Mouse (Mus musculus) heart, embryonic 11.5 days (tissue): ENCODE measurements around the gene Cpeb4. TPM values are rescaled to one million over a fixed set of nuclear protein-coding genes. Genes with fewer than 3 reads are reported as not detected.
"Not testable (repeated sequence)": the region's sequence is repeated elsewhere in the genome, so short reads cannot be mapped to it uniquely, and the experiment has no call there.

Source experiments
- ATAC-seq: fragments of 200-750 bp; cut with Nextera tagmentation; replicated peaks from 2 replicates; pipeline ENCODE4 v1.8.0; 2017; ENCODE audit warnings: moderate library complexity; ENCODE audit not compliant: insufficient number of reproducible peaks, low FRiP score, low TSS enrichment
- H3K27ac ChIP-seq: fragments of 300-500 bp; sonication (generic); 2 replicates; pipeline ENCODE4 v1.5.1; 2014; ENCODE audit warnings: mild to moderate bottlenecking, low read depth, low read length
- H3K27me3 ChIP-seq: fragments of 300-500 bp; sonication (generic); 2 replicates; pipeline ENCODE4 v1.6.1; 2014; ENCODE audit warnings: mild to moderate bottlenecking, low read length, mixed read lengths; ENCODE audit not compliant: control insufficient read depth, insufficient read depth
- H3K36me3 ChIP-seq: fragments of 300-500 bp; sonication (generic); 2 replicates; pipeline ENCODE4 v1.6.1; 2014; ENCODE audit warnings: mild to moderate bottlenecking, low read length, moderate library complexity, mixed read lengths; ENCODE audit not compliant: control insufficient read depth, insufficient read depth
- H3K4me1 ChIP-seq: fragments of 300-500 bp; sonication (generic); 2 replicates; pipeline ENCODE4 v1.6.1; 2014; ENCODE audit warnings: low read length; ENCODE audit not compliant: control insufficient read depth, insufficient read depth
- H3K4me2 ChIP-seq: fragments of 300-500 bp; sonication (generic); 2 replicates; pipeline ENCODE4 v1.6.1; 2014; ENCODE audit warnings: mild to moderate bottlenecking, moderate library complexity
- H3K4me3 ChIP-seq: fragments of 300-500 bp; sonication (generic); 2 replicates; pipeline ENCODE4 v1.5.1; 2014; ENCODE audit warnings: low read depth, low read length
- H3K9ac ChIP-seq: fragments of 300-500 bp; sonication (generic); 2 replicates; pipeline ENCODE4 v1.6.1; 2014; ENCODE audit warnings: mild to moderate bottlenecking, low read depth, low read length, moderate library complexity
- H3K9me3 ChIP-seq: fragments of 300-500 bp; sonication (generic); replicated peaks from 2 replicates; pipeline ENCODE4 v1.6.1; 2016; ENCODE audit warnings: low read length; ENCODE audit not compliant: control insufficient read depth
- WGBS: fragments of 180-500 bp; shearing (Covaris S2); extraction: QIAGEN DNeasy Blood & Tissue Kit; methylation state at CpG from one replicate; pipeline ENCODE4 v1.1.7; 2014; ENCODE audit not compliant: insufficient replicate concordance; 5-methylcytosine and 5-hydroxymethylcytosine counted together
- polyA plus RNA-seq: library from polyadenylated mRNA; unstranded; fragments of >200 nt; fragmentation: Nextera tagmentation; extraction: Ambion mirVana; gene quantifications from 2 replicates; pipeline ENCODE4 v1.2.1, GENCODE M21; 2014

Gene Cpeb4
- polyA plus RNA-seq, 1 experiment from 2014 or later = 15.5 TPM

DNA sequence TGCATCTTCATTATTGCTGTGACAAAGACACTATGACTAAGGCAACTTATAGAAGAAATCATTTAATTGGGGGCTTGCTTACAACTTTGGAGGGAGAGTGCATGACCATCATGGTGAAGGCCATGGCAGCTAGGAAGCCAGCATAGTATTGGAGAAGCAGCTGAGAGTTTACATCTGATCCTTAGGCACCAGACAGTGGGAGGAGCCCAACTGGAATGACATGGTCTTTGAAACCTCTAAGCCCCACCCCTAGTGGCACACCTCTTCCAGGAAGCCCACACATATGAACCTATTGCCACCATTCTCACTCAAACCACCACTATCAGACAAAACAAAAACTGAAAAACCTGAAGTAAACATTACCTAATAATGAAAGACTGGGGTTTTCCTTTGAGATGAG is 88.1 kb downstream of the Cpeb4 start:
- Histone ChIP-seq H3K9me3 (no peaks in the 10 kb centered on the region), H3K9ac (no peak overlapping the region), H3K27me3 (no peaks in the 10 kb centered on the region), H3K4me1 (no peaks in the 10 kb centered on the region), H3K4me2 (no peak overlapping the region), H3K4me3 (no peak overlapping the region), H3K36me3 (no peaks in the 10 kb centered on the region), H3K27ac (no peak overlapping the region)
- ATAC-seq = no peak

DNA sequence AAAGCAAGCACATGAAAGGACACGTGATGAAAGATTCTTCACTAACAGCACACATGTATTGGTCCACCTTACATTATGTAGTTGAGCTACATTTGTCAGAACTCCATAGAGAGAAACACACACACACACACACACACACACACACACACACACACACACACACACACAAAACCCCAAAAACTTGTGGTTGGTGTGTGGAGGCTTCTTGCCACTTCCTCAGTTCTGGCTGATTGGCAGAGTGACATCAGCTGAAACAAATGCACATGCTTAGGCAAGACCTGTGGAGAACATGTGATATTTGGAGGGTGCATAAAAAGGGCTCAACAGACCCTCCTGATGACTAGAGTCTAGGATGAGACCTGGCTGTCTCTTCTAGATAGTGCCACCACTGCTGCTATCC is 92.0 kb downstream of the Cpeb4 start:
- ATAC-seq = no peak

DNA sequence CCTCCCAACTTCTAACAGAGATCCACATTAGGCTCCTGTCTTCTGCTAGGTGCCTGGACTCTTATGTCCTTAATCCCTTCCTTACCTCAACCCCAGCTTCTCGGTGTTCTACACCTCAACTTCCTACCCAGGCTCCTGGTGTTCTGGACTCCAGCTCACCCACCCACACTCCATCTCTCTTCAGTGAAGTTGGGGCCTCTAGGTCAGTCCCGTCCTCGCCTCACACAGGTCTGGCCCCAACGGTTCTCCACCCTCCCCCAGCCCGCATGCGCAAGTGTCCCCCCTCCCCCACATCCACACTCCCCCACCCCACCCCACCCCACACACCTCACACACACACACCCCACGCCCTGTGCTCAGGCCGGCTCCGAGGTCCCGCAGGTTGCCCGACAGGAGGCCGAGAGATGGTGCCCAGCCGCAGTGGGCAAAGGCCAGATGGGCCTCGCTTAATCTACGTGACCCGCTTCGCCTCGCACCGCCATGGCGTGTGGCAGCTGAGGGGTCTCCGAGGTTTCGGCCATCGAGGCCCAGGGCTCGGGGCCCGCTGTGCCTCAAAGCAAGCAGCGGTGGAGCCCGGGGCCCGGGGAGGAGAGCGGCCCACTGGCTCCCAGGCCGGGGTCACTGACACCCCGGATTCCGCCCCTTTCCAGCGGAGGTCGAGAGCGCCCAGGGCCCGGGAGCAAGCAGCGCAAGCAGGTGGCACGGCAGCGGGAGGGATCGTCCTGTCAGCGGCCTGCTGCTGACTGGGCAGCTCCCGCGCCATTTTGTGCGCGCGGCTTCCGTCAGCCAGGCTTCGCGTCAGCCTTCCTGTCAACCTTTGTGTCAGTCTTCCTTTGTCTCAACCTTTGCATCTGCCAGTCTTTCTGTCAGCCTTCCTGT is 93.5 kb downstream of the Cpeb4 start, which contains the start of gene 4930524B15Rik:
Gene 4930524B15Rik (plus strand): TSS at position 337 of the 879 bp plus-strand sequence.
- Histone ChIP-seq H3K27ac (no peak within 1 kb of the TSS), H3K4me3 (peak within 1 kb of the TSS; percentile 38), H3K9ac (peak within 1 kb of the TSS; percentile 77), H3K36me3 (no peaks in the 10 kb centered on the region), H3K27me3 (no peaks in the 10 kb centered on the region), H3K9me3 (no peaks in the 10 kb centered on the region), H3K4me1 (peaks cover 4% of the 10 kb centered on the region; the same call in 1 of the 2 replicates), H3K4me2 (peak within 1 kb of the TSS; percentile 77)
- peak; percentile 63 for ATAC-seq
- 32% methylated on average over 49 of the region's 49 CpGs for WGBS

More for the DNA sequence above, 92.0 kb downstream of the Cpeb4 start:
- Histone ChIP-seq H3K36me3 (no peaks in the 10 kb centered on the region), H3K9me3 (no peaks in the 10 kb centered on the region), H3K27me3 (no peaks in the 10 kb centered on the region), H3K4me1 (peaks cover 4% of the 10 kb centered on the region; the same call in 1 of the 2 replicates), H3K4me3 (no peak overlapping the region), H3K27ac (no peak overlapping the region), H3K9ac (no peak overlapping the region), H3K4me2 (no peak overlapping the region)
- 87% methylated on average over 1 of the region's 1 CpGs for WGBS

DNA sequence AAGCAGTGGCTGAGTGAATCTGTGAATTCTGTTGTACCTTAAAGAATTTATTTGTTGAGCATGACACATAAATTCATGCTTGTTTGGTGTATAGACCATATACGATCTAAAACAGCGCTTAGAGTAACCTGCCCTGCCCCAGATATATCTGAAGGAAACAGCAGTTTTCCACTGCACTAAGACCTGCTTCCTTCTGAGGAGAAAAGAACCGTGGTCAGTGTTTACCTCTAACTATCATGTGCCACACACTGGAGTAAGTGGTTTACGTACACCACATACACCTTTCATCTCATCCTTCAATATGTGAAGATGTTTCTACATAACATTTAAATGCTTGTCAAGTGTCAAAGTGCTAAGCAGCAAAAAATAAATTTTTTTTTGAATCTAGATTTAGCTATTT is 102.1 kb downstream of the Cpeb4 start:
- H3K27me3 ChIP-seq = no peaks in the 10 kb centered on the region
- H3K4me1 ChIP-seq = no peaks in the 10 kb centered on the region
- H3K4me2 ChIP-seq = no peak overlapping the region
- H3K27ac ChIP-seq = no peak overlapping the region
- no peak overlapping the region for H3K4me3 ChIP-seq
- no peak overlapping the region for H3K9ac ChIP-seq
- 65% methylated on average over 4 of the region's 4 CpGs for WGBS
- H3K36me3 ChIP-seq = no peaks in the 10 kb centered on the region
- no peaks in the 10 kb centered on the region for H3K9me3 ChIP-seq
- no peak for ATAC-seq

DNA sequence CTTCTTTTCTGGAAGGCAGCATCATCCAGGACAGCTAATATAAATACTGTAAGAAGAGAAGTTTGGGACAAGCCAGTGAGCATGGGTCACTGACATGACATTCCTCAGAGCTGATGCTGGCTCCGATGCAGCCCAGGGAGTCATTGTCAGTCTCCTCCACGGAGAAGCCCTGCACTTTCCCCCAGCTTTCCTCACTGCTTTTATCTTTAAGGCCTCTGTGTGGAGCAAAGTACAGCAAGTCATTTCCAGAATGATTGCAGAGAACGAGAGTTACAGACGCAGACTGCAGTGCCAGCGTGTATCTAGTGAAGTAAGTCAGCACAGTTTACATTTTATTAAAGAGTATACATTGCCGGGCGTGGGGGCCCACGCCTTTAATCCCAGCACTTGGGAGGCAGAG is 102.8 kb downstream of the Cpeb4 start:
- Histone ChIP-seq H3K27ac (0 out of 2 replicates have a peak overlapping the region, but pooled peaks have one; percentile 46), H3K4me2 (peak overlapping the region; percentile 8; the same call in 1 of the 2 replicates), H3K4me3 (no peak overlapping the region), H3K36me3 (no peaks in the 10 kb centered on the region), H3K9me3 (0 out of 2 replicates have a peak, but pooled peaks cover 2% of the 10 kb centered on the region), H3K9ac (no peak overlapping the region), H3K27me3 (no peaks in the 10 kb centered on the region), H3K4me1 (no peaks in the 10 kb centered on the region)
- 41% methylated on average over 8 of the region's 8 CpGs for WGBS
- ATAC-seq = no peak

DNA sequence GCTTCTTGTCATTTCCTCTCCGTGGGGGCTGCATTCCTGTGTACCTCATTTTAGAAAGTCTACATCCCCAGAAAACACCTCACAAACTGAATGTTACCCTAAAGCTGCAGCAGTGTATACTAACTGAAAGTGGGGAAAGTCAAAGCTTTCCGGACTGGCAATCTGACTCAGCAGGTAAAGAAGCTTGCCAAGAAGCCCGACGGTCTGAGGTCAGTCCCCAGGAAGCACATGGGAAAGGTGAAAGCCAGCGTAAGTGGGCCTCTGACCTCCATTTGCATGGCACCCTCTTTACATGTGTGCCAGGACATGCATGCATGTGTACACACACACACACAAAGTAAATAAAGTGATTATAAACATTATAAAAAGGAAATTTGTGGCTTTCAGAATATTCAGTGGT is 103.7 kb downstream of the Cpeb4 start:
- no peak overlapping the region for H3K4me2 ChIP-seq
- 84% methylated on average over 5 of the region's 5 CpGs for WGBS
- no peaks in the 10 kb centered on the region for H3K27me3 ChIP-seq
- 0 out of 2 replicates have a peak, but pooled peaks cover 2% of the 10 kb centered on the region for H3K9me3 ChIP-seq
- no peak overlapping the region for H3K4me3 ChIP-seq
- no peak for ATAC-seq
- H3K27ac ChIP-seq = no peak overlapping the region
- H3K4me1 ChIP-seq = no peaks in the 10 kb centered on the region
- no peak overlapping the region for H3K9ac ChIP-seq
- H3K36me3 ChIP-seq = no peaks in the 10 kb centered on the region

DNA sequence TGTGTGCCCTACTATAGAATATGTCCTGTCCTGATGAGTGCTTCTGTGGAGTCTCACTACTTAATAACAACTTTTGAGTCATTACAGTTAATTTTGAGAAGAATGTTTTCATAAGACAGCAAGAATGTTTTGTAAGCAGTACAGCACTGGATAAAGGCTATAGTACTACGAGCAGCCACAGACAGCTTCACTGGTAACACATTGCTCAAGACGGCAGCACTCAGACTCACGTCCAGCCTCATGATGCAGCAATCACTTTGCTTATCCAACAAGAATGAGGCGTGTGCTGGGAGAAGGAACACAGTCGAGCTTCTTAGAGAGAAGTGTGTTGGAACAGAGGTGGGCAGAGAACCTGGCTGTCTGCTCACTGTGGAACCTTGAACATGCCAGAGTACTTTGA is 104.1 kb downstream of the Cpeb4 start:
- H3K9ac ChIP-seq = no peak overlapping the region
- 53% methylated on average over 5 of the region's 5 CpGs for WGBS
- H3K4me1 ChIP-seq = no peaks in the 10 kb centered on the region
- 0 out of 2 replicates have a peak, but pooled peaks cover 2% of the 10 kb centered on the region for H3K9me3 ChIP-seq
- no peak for ATAC-seq
- H3K4me2 ChIP-seq = no peak overlapping the region
- no peaks in the 10 kb centered on the region for H3K27me3 ChIP-seq
- H3K27ac ChIP-seq = no peak overlapping the region
- no peak overlapping the region for H3K4me3 ChIP-seq
- H3K36me3 ChIP-seq = no peaks in the 10 kb centered on the region

DNA sequence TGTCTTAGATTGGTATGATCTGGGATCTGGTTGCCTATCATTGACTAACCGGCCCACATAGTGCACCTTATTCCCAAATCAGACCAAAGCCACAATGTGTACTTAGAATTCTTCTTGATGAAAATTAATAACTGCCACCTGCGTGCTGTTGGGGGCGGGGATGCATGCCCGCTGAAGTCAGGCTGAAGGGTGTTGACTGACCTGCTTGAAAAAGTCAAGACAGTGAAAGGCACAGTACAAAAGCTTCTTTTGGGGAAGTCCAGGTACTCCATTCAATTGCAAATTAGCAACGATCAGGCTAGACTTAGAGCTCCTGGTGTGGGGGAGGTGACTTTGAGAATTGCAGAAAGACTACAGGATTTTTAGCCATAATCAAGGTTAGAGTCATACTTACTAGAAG is 108.1 kb downstream of the Cpeb4 start:
- not testable (repeated sequence) for H3K36me3 ChIP-seq, ATAC-seq, H3K4me2 ChIP-seq, H3K9ac ChIP-seq, H3K4me3 ChIP-seq, H3K9me3 ChIP-seq, H3K4me1 ChIP-seq, H3K27me3 ChIP-seq, H3K27ac ChIP-seq
- WGBS = 88% methylated on average over 5 of the region's 5 CpGs

DNA sequence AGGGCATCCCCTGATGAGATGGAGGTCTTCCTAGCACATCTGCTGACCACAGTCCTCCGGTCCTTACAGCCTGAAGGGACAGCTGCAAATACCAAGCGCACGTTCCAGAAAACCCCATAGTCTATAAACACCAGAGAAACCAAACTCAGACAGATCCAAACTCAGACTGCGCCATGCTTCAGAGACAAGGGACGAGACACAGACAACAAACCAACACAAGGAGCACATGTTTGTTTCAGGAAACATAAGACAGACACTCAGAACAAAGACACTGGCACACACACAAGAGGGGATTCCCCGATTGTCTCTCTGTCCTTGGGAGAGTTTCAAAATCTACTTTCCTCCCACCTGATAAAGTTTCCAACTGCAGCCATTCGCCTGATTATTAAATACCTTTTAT is 109.8 kb downstream of the Cpeb4 start:
- Histone ChIP-seq H3K4me3 (no peak overlapping the region), H3K4me1 (no peaks in the 10 kb centered on the region), H3K27me3 (no peaks in the 10 kb centered on the region), H3K4me2 (no peak overlapping the region), H3K9ac (no peak overlapping the region), H3K27ac (no peak overlapping the region), H3K36me3 (no peaks in the 10 kb centered on the region), H3K9me3 (0 out of 2 replicates have a peak, but pooled peaks cover 2% of the 10 kb centered on the region)
- no peak for ATAC-seq
- WGBS = 83% methylated on average over 7 of the region's 7 CpGs
